Mouse (Mus musculus): ENCODE results near the gene Hist1h3g.

GRCm38 (mm10) chr13:23530901-23531875 lies 4.0 kb upstream of the Hist1h3g start, which contains the start of gene Hist1h4h:
- TF ChIP-seq CTCF (conservative IDR thresholded peaks at IDR 0.05; ENCODE audit: low read length) (no peak), NANOG (IDR thresholded peaks at IDR 0.05; ENCODE audit: borderline replicate concordance, low read length) (no peak)

Measured in E14TG2a.4 (cell line).